Mouse (Mus musculus): ENCODE data around the gene Sp140.

Gene Sp140

DNA sequence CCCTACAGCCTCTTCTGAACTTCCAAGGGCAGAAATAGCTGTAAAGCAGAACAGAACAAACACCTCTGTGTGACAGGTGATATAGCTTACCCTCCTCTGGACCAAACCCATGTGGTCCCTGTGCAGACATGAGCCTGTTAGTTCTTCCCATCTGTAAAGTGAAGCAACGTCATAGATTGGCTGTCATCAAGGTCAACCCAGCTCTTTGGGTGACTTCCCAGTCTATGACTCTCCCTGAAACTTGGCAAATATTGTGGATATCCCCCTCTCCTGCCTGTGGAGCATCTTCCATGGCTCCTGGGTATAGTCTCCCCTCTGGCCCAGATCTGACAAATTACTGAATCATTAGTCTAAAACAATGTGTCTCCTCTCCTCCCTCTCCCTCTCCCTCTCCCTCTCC is 92.1 kb downstream of the Sp140 start:
- Histone ChIP-seq H3K27me3 (ENCODE audit: control insufficient read depth, insufficient read depth, low read length, poor library complexity, severe bottlenecking) (no peaks in the 10 kb centered on the region), H3K36me3 (ENCODE audit: control insufficient read depth, insufficient read depth, low read length, poor library complexity, severe bottlenecking) (peaks cover 40% of the 10 kb centered on the region)
- DNase-seq (ENCODE audit: low read depth, low spot score) = no peak

DNA sequence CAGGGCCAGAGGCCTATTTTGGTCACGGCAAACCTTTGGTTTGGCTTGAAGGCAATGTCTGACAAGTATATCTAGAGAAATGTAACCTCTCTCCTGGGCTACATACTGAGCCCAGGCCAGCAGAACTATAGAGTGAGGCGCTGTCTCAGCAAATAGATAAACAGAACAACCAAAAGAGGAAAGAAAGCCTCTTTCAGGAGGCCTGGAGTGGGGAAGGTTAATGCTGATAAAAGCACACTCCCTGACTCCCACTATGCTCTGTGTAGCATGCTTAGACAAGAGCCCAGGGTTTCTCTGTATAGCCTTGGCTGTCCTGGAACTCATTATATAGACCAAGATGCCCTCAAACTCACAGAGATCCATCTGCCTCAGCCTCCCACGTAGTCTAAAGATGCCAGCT is 93.1 kb downstream of the Sp140 start:
- no peaks in the 10 kb centered on the region for H3K27me3 ChIP-seq (ENCODE audit: control insufficient read depth, insufficient read depth, low read length, poor library complexity, severe bottlenecking)
- H3K36me3 ChIP-seq (ENCODE audit: control insufficient read depth, insufficient read depth, low read length, poor library complexity, severe bottlenecking) = peaks cover 40% of the 10 kb centered on the region
- no peak for DNase-seq (ENCODE audit: low read depth, low spot score)
